Mouse (Mus musculus) CD4-positive, CD25-positive, alpha-beta regulatory T cell (primary cell): ENCODE results near the gene Ibsp. TPM values are rescaled to one million over a fixed set of nuclear protein-coding genes. Genes with fewer than 3 reads are reported as not detected.

Source experiments
- polyA plus RNA-seq: library from polyadenylated mRNA; unstranded; fragments of 100-300 nt; shearing (Covaris generic); gene quantifications from one replicate; pipeline ENCODE4 v1.2.1, GENCODE M21; 2017

Gene Ibsp
- polyA plus RNA-seq: not detected

GRCm38 (mm10) chr5:104298994-104299393 lies at the start of gene Ibsp:
Ibsp (plus strand) TSS chr5:104299171.

GRCm38 (mm10) chr5:104325029-104325428 lies 26.1 kb downstream of the Ibsp start, which contains the start of gene Mepe:
Mepe (plus strand) TSS chr5:104325329.

Other genes with a start within 250 kb of the Ibsp start
- gene Gm17660, start 221.6 kb upstream of the Ibsp start, polyA plus RNA-seq: not detected
- not detected for gene Sparcl1, start 185.4 kb upstream of the Ibsp start, polyA plus RNA-seq
- gene Dspp, start 128.5 kb upstream of the Ibsp start, polyA plus RNA-seq: not detected
- gene Dmp1, start 96.6 kb upstream of the Ibsp start, polyA plus RNA-seq: not detected
- not detected for gene Mepe, start 26.2 kb downstream of the Ibsp start, polyA plus RNA-seq
- gene Spp1, start 135.9 kb downstream of the Ibsp start, polyA plus RNA-seq: not detected
- gene Pkd2, start 160.3 kb downstream of the Ibsp start, polyA plus RNA-seq: 0.19 TPM
- gene BC005561, start 209.2 kb downstream of the Ibsp start, polyA plus RNA-seq: 14.6 TPM